Mouse (Mus musculus) bone marrow, adult 2 months (tissue): Measurements from ENCODE around the gene Unk.

Source experiments
- CTCF ChIP-seq: fragments of 200-500 bp; IDR thresholded peaks from 2 replicates; pipeline ENCODE4 v1.5.1; 2011; ENCODE audit warnings: low read length, control low read depth; ENCODE audit not compliant: control insufficient read depth, insufficient read depth
- POLR2A ChIP-seq: fragments of 200-500 bp; IDR thresholded peaks from 2 replicates; pipeline ENCODE4 v1.6.1; 2011; ENCODE audit warnings: low read depth, mild to moderate bottlenecking, control low read depth, low read length, borderline replicate concordance; ENCODE audit not compliant: control insufficient read depth

GRCm38 (mm10) chr11:116037826-116038225 is 7.7 kb downstream of the Unk start:
- TF ChIP-seq CTCF = no peak
- TF ChIP-seq POLR2A = no peak
